Mouse (Mus musculus): ENCODE results near the gene Lamb3.
A peak's percentile ranks its signal among the peaks of the same experiment; 100 is the strongest.
"Not testable (repeated sequence)": the region's sequence is repeated elsewhere in the genome, so short reads cannot be mapped to it uniquely, and the experiment has no call there.

Lamb3 gene

DNA sequence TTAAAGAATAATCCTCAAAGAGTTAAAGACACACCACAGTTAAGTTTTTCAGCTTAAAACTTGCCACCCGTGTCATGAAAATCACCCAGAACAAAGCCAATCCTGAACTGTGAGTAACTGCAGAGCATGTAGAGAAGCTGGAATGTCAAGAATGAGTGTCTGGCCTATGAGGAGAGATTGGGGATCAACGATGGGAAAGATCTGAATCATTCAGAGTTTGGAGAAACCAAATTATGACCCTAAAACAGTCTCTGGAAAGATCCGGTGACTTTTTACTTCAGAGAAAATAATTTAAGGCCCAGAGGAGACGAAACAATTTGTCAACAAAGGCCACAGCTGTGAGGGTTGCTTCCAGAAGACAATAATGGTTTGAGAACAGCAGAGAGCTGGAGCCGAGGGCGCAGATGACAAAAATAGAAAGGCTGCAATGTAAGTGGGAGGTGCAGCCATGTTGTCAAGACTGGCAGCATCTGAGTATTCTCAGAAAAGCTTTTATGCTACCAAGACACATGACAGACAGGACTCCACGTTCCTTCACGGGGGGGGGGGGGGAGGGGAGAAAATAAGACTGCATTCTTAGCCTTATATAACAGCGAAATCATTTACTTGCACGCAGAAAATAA lies 36.2 kb downstream of the Lamb3 start:
- DNase-seq (ENCODE audit: low read depth, low spot score): no peak

GRCm38 (mm10) chr1:193244235-193244634 lies 36.7 kb downstream of the Lamb3 start:
- DNase-seq (ENCODE audit: low read depth, low spot score): no peak

DNA sequence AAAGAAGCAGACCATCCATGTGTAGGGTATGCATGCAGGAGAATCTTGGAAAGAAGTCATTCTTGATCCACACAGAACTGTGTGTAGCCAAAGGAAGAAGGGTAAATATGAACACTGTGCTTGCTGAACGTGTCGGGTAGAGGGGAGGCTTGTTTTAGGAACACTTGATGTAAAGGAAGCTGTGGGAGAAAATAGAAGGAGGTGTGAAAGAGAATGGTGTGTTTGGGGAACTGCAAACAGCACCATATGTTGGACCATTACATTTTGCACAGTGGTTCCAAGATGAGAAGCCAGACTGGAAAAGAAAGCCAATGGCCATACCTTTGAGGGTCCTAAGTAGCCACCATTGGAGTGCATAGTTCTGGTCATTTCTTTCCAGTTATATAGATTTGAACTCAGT lies 42.5 kb downstream of the Lamb3 start:
- DNase-seq (ENCODE audit: low read depth, low spot score): no peak

DNA sequence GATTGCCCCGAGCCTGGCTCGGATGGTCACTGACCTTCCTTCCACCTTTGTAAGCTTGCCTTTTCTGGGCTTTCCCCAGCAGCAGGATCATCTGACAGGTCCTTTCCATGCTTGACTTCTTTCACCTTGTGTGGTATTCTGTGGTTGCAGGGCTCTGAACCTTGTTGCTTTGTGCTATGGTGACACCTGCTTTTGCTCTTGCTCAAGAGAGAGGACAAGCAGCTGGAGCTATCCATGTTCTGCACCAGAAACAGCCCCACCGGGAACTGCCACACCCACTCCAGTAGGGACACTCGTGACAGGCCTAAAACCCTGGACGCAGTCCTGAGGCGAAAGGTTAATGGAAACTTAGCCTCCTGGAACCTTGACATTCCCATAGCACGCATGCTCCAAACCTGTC lies 43.9 kb downstream of the Lamb3 start:
- no peak for DNase-seq (ENCODE audit: low read depth, low spot score)

DNA sequence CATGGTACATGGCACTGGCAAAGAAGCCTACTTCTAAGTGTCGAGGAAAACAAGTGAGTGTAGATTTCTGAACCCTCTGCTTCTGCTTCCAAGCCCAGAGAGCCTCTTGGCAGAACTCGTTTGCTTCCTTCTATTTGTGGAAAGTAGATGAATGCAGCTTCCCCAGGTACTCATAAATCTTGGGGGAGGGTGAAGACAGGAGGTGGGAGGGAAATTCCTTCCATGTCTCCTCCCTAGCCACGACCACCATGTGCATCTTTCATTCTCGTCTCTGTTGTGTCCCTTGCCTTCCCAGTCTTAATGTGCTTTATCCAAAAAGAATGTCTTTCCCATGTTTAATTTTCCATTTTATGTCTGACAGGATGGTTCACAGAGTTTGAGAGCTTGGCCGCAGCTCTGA lies 45.1 kb downstream of the Lamb3 start:
- no peak for DNase-seq (ENCODE audit: low read depth, low spot score)

DNA sequence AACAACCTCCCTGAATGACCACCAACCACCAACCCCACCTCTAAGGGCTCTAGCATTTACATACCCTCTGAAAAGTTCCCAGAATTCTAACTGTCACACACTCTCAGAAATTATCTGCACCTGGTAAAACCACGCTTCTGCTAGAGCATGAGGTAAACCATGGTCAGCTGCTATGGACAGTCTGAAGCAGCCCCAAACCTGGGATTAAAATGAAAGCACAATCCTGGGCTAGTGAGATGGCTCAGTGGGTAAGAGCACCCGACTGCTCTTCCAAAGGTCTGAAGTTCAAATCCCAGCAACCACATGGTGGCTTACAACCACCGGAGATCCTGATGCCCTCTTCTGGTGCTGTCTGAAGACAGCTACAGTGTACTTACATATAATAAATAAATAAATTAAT lies 46.4 kb downstream of the Lamb3 start:
- DNase-seq (ENCODE audit: low read depth, low spot score): not testable (repeated sequence)

DNA sequence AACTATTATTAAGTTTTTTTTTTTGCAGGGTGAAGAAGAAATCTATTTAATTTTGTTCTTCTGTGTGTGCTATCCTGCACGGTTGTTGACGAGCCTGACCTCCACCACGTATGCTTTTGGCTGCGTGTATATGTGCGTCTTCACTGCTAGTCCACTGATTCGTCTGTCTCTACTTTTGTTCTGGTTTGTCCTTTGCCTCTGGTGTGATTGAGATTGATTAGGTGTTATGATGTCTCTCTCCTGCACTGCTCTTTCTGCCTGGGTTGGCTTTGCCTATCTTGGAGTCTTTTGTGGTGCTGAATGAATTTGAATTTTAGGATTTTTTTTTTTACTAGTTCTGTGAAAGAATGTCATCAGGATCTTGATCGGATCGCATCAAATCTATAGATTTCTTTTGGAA lies 47.5 kb downstream of the Lamb3 start:
- no peak for DNase-seq (ENCODE audit: low read depth, low spot score)

DNA sequence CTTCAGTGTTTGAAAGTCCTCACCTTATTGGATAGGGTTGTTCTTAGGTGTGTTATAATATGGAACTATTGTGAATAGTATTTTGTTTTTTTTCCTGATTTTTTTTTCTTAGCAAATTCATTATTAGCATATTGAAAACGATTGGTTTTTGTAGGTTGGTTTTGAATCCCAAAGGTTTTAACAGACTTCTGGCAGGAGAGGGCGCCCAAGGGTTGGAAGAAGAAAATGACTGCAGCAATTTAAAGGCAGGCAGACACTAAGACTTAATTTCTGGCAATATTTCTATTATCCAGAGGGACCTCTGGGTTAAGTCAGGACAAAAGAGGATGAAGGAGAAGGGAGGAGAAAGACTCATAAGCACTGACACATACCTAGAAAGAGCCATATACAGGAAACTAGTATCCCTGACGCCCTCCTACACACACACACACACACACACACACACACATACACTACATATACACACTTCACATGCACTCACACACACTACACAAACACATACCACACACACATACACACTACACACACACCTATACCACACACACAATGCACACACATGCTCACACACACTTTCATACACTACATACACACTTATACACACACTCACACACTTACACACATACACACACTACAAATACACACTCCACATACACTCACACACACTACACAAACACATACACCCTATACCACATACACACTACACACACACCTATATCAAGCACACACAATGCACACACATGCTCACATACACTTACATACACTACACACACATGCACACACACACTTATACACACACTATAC lies 48.2 kb downstream of the Lamb3 start:
- DNase-seq (ENCODE audit: low read depth, low spot score): peak; percentile 35

- DNase-seq (ENCODE audit: low read depth, low spot score): no peak
Observed at GRCm38 (mm10) chr1:193256289-193256577, 48.7 kb downstream of the Lamb3 start.

- no peak for DNase-seq (ENCODE audit: low read depth, low spot score)
Observed at GRCm38 (mm10) chr1:193256621-193257098, 49.2 kb downstream of the Lamb3 start.

GRCm38 (mm10) chr1:193259559-193259958 lies 52.1 kb downstream of the Lamb3 start:
- no peak for DNase-seq (ENCODE audit: low read depth, low spot score)

DNA sequence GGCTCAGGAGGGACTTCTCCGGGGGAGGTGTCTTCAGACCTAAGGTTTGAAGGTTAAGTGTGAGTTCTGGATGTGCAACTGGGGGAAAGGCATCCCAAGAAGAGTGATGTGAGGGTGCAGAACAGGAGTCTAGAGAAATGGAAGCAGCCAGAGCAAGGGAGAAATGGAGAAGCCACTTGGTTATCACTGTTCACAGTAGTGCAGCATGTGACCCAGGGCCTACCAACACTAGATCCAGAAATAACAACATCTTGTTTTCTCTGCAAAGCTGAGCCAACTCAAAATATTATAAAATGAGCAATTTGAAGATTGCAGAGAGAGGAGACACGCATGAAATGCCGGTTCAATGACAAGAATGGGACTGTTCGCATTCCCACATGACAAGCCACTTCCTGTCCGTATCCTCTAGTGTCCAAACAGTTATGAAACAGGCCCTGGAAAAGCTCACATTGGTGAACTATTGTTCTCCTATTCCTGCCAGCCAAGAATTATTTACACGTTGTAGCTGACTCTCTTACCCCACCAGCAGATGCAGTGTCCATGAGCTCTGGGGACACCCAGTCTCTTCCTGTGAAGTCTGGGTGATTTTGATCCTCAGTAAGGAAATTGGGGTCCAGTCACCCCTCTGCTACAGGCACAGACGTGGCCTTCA lies 54.5 kb downstream of the Lamb3 start:
- DNase-seq (ENCODE audit: low read depth, low spot score): no peak

GRCm38 (mm10) chr1:193263026-193263907 lies 55.8 kb downstream of the Lamb3 start:
- DNase-seq (ENCODE audit: low read depth, low spot score): no peak

DNA sequence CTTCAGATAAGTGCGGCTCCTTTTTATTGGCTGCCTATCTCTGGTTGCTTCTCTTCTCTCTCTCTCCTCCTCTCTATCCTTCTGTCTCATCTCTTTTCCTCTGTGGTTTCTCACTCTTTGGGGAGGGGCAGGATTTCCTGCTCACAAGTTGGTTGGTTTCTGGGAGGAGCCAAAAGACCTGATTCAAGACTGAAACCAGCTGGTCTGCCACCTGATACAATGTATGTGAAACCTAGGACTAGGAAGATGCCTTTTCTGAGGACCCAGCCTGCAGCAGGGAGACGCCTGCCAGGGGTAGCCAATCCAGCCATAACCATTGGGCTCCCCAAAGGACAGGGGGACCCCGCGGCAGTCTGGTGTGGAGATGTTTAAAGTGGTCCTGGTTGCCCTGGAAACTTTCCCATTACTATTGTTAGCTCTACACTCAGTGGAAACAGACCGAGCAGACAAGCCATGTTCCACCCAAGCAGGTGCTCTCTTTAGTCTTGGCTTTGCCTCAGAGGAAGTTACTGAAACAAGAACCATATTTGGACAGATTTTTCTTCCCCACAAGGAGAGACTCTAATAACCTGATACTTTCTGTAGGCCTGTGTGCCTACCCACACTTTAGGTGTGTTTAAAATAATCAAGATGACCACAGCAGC lies 56.6 kb downstream of the Lamb3 start, which contains the start of gene Hsd11b1:
Hsd11b1 (minus strand) TSS at position 121 of the 644 bp plus-strand sequence.
- DNase-seq (ENCODE audit: low read depth, low spot score): no peak

- no peak for DNase-seq (ENCODE audit: low read depth, low spot score)
Observed at GRCm38 (mm10) chr1:193265734-193266133, 58.2 kb downstream of the Lamb3 start.

DNA sequence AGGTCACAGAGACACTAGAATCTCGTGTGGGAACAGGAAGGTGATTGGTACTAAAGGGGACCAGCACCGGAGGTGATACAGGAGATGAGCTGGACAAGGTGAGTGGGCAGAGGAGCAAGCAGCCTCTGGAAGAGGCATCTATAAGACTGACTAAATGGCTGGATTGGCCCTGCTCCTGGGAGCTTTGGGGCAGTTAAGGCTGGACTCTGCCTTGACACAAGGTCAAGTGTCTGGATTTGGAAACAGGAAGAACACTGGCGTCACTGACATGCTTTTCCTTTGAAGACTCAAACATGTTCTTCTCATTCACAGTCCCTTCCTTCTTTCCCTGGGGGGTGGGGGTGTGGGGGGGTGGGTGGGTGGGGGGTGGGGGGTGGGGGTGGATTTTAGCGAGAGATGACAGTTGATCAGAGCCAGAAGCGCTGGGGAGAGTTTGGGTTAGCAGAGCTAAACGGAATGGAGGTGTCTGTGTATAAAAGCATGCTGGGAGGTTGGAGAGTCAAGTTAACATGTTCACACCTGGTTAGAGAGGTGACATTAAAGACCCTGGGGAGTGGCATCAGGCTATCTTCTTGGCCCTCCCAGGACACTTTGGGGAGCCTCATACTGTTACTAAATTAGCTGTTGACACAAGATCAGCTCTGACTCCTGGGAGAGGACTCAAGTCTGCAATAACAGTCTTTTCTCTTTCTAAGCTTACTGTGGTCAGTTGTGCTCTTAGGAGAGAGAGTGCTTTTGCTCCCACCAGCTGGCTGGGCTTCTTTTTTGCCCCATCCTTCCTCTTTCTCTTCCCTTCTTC lies 63.7 kb downstream of the Lamb3 start:
- DNase-seq (ENCODE audit: low read depth, low spot score): no peak

GRCm38 (mm10) chr1:193272137-193272915 lies 64.8 kb downstream of the Lamb3 start:
- peak; percentile 7 for DNase-seq (ENCODE audit: low read depth, low spot score)

DNA sequence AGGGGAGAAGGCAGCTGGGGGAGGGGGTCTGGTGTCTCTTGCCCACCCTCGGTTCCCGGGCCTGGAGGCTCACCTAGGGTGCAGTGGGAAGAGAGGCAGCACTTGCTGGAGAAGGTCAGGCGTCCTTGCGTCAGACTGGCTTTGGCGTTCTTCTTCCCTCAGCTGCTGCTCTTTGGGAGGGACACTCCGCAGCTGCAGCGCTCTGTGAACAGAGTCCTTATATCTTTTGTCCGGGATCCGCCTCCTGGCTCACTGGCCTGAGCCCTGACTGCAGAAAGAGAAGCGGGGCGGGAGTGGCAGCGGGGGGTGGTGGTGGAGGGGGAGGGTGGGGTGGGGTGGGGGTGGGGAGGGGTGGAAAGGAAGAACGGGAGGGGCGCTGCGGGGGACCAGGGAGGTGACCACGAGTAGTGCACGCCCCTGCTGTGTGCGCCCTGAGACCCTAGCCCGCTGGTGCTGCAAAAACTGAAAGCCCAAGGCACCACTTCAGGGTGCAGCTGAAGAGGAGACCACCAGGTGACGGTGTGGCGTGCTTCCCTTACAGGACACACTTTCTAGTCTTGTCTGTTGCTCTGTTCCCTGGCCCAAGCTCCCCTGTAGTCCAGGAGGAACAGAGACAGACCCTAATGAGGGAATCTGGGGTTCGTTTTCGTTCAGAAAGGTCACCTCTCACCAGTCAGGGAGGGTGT lies 65.6 kb downstream of the Lamb3 start, which contains the start of gene G0s2:
G0s2 (minus strand) TSS at position 302 of the 686 bp plus-strand sequence.
- DNase-seq (ENCODE audit: low read depth, low spot score): peak; percentile 36
